Mouse (Mus musculus): ENCODE measurements around the gene Ahnak2.

DNA sequence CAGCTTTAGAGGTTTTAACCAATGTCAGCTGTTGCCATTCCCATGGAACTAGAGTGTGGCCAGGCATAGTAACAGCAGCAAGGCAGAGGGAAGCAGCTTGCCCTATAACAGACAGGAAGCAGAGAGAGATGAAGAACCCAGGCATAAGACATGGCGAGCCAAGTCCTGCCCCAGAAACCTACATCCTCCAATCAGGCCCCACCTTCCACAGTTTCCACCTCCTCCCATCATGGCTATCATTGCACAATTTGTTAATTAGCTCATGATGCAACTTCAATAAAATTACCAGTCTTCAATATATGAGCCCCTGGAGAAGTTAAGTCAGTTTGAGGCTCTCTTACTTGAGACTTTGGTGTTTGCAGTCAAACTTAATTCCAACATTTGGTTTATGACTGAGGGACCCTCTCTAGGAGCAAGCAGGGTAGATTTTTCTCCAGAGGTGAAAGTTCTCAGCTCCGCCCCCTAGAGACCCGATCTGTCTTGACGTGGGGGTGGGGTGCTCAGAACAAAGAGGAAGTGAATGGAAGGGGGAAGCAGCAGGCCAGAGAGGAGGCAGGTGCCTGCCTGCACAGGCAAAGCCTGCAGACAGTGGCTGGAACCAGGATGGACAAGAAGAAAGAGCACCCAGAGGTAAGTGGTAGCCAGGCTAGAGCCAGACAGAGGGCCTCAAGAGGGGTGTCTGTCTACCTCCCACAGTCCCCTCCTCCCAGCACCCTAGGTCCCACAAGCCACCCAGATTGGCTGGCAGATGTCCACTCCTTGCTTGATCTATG, 42.1 kb downstream of the Ahnak2 start, which contains the start of gene Pld4:
- TF ChIP-seq MAX (IDR thresholded peaks at IDR 0.05; ENCODE audit: low read depth) (no peak), E2F4 (IDR thresholded peaks at IDR 0.05; ENCODE audit: insufficient read depth) (no peak)
